Mouse (Mus musculus): ENCODE results near the gene Mpz. TPM values are rescaled to one million over a fixed set of nuclear protein-coding genes. Genes with fewer than 3 reads are reported as not detected.
A peak's percentile ranks its signal among the peaks of the same experiment; 100 is the strongest.

Gene Mpz
- polyA plus RNA-seq, 1 experiment from 2014 or later: 0.57 TPM

- H3K27ac ChIP-seq (ENCODE audit: low read length): no peak overlapping the region
- ATAC-seq (ENCODE audit: low FRiP score, low TSS enrichment): no peak
- no peak overlapping the region for H3K9ac ChIP-seq (replicated peaks; ENCODE audit: low read length)
- no peak overlapping the region for H3K4me2 ChIP-seq (replicated peaks; ENCODE audit: low read depth, low read length)
- no peak overlapping the region for H3K4me3 ChIP-seq (ENCODE audit: low read length)
- H3K27me3 ChIP-seq (ENCODE audit: insufficient read depth, low read length): no peaks in the 10 kb centered on the region
- no peaks in the 10 kb centered on the region for H3K9me3 ChIP-seq (ENCODE audit: low read length)
- no peaks in the 10 kb centered on the region for H3K4me1 ChIP-seq (ENCODE audit: insufficient read depth, low read length)
- H3K36me3 ChIP-seq (ENCODE audit: insufficient read depth, low read length): no peaks in the 10 kb centered on the region
- 72% methylated on average over 5 of the region's 5 CpGs for WGBS
Observed at GRCm38 (mm10) chr1:171179487-171180171, 29.1 kb downstream of the Mpz start.

GRCm38 (mm10) chr1:171183025-171183424 is 32.5 kb downstream of the Mpz start:
- H3K27ac ChIP-seq (ENCODE audit: low read length): no peak overlapping the region
- no peak overlapping the region for H3K9ac ChIP-seq (replicated peaks; ENCODE audit: low read length)
- no peaks in the 10 kb centered on the region for H3K27me3 ChIP-seq (ENCODE audit: insufficient read depth, low read length)
- H3K9me3 ChIP-seq (ENCODE audit: low read length): no peaks in the 10 kb centered on the region
- no peak for ATAC-seq (ENCODE audit: low FRiP score, low TSS enrichment)
- H3K36me3 ChIP-seq (ENCODE audit: insufficient read depth, low read length): no peaks in the 10 kb centered on the region
- H3K4me3 ChIP-seq (ENCODE audit: low read length): no peak overlapping the region
- 85% methylated on average over 3 of the region's 3 CpGs for WGBS
- H3K4me1 ChIP-seq (ENCODE audit: insufficient read depth, low read length): no peaks in the 10 kb centered on the region
- H3K4me2 ChIP-seq (replicated peaks; ENCODE audit: low read depth, low read length): no peak overlapping the region

GRCm38 (mm10) chr1:171183620-171184019 is 33.1 kb downstream of the Mpz start:
- H3K9ac ChIP-seq (replicated peaks; ENCODE audit: low read length): no peak overlapping the region
- 62% methylated on average over 3 of the region's 3 CpGs for WGBS
- H3K36me3 ChIP-seq (ENCODE audit: insufficient read depth, low read length): no peaks in the 10 kb centered on the region
- no peak overlapping the region for H3K4me3 ChIP-seq (ENCODE audit: low read length)
- no peaks in the 10 kb centered on the region for H3K27me3 ChIP-seq (ENCODE audit: insufficient read depth, low read length)
- no peak overlapping the region for H3K4me2 ChIP-seq (replicated peaks; ENCODE audit: low read depth, low read length)
- no peak for ATAC-seq (ENCODE audit: low FRiP score, low TSS enrichment)
- no peaks in the 10 kb centered on the region; the same call in 1 of the 2 replicates for H3K4me1 ChIP-seq (ENCODE audit: insufficient read depth, low read length)
- peak overlapping the region; percentile 31; the same call in 1 of the 2 replicates for H3K27ac ChIP-seq (ENCODE audit: low read length)
- no peaks in the 10 kb centered on the region for H3K9me3 ChIP-seq (ENCODE audit: low read length)

GRCm38 (mm10) chr1:171184314-171184713 is 33.8 kb downstream of the Mpz start:
- Histone ChIP-seq H3K27me3 (ENCODE audit: insufficient read depth, low read length) (no peaks in the 10 kb centered on the region), H3K36me3 (ENCODE audit: insufficient read depth, low read length) (no peaks in the 10 kb centered on the region), H3K27ac (ENCODE audit: low read length) (peak overlapping the region; percentile 27; the same call in 1 of the 2 replicates), H3K4me2 (replicated peaks; ENCODE audit: low read depth, low read length) (no peak overlapping the region), H3K9ac (replicated peaks; ENCODE audit: low read length) (no peak overlapping the region), H3K9me3 (ENCODE audit: low read length) (no peaks in the 10 kb centered on the region), H3K4me1 (ENCODE audit: insufficient read depth, low read length) (peaks cover 6% of the 10 kb centered on the region), H3K4me3 (ENCODE audit: low read length) (no peak overlapping the region)
- no peak for ATAC-seq (ENCODE audit: low FRiP score, low TSS enrichment)
- WGBS: 65% methylated on average over 7 of the region's 7 CpGs

- Histone ChIP-seq H3K27me3 (ENCODE audit: insufficient read depth, low read length) (no peaks in the 10 kb centered on the region), H3K9me3 (ENCODE audit: low read length) (no peaks in the 10 kb centered on the region), H3K36me3 (ENCODE audit: insufficient read depth, low read length) (no peaks in the 10 kb centered on the region), H3K4me2 (replicated peaks; ENCODE audit: low read depth, low read length) (no peak overlapping the region), H3K4me3 (ENCODE audit: low read length) (no peak overlapping the region), H3K27ac (ENCODE audit: low read length) (no peak overlapping the region), H3K4me1 (ENCODE audit: insufficient read depth, low read length) (peaks cover 11% of the 10 kb centered on the region), H3K9ac (replicated peaks; ENCODE audit: low read length) (no peak overlapping the region)
- no peak for ATAC-seq (ENCODE audit: low FRiP score, low TSS enrichment)
- 73% methylated on average over 8 of the region's 8 CpGs for WGBS
Observed at GRCm38 (mm10) chr1:171185655-171186054, 35.1 kb downstream of the Mpz start.

- Histone ChIP-seq H3K4me1 (ENCODE audit: insufficient read depth, low read length) (peaks cover 15% of the 10 kb centered on the region), H3K27ac (ENCODE audit: low read length) (no peak overlapping the region), H3K4me3 (ENCODE audit: low read length) (no peak overlapping the region), H3K9ac (replicated peaks; ENCODE audit: low read length) (no peak overlapping the region), H3K4me2 (replicated peaks; ENCODE audit: low read depth, low read length) (no peak overlapping the region), H3K36me3 (ENCODE audit: insufficient read depth, low read length) (no peaks in the 10 kb centered on the region), H3K9me3 (ENCODE audit: low read length) (no peaks in the 10 kb centered on the region), H3K27me3 (ENCODE audit: insufficient read depth, low read length) (peaks cover 4% of the 10 kb centered on the region; the same call in 1 of the 2 replicates)
- ATAC-seq (ENCODE audit: low FRiP score, low TSS enrichment): no peak
- 54% methylated on average over 13 of the region's 13 CpGs for WGBS
Observed at GRCm38 (mm10) chr1:171187851-171188700, 37.6 kb downstream of the Mpz start.

GRCm38 (mm10) chr1:171189046-171189445 is 38.5 kb downstream of the Mpz start:
- H3K27ac ChIP-seq (ENCODE audit: low read length): peak overlapping the region; percentile 21; the same call in 1 of the 2 replicates
- ATAC-seq (ENCODE audit: low FRiP score, low TSS enrichment): peak; percentile 47

GRCm38 (mm10) chr1:171189476-171190114 is 39.1 kb downstream of the Mpz start:
- Histone ChIP-seq H3K36me3 (ENCODE audit: insufficient read depth, low read length) (no peaks in the 10 kb centered on the region), H3K4me1 (ENCODE audit: insufficient read depth, low read length) (peaks cover 21% of the 10 kb centered on the region), H3K9ac (replicated peaks; ENCODE audit: low read length) (no peak overlapping the region), H3K4me2 (replicated peaks; ENCODE audit: low read depth, low read length) (no peak overlapping the region; the same call in 1 of the 2 replicates), H3K4me3 (ENCODE audit: low read length) (no peak overlapping the region), H3K9me3 (ENCODE audit: low read length) (no peaks in the 10 kb centered on the region), H3K27ac (ENCODE audit: low read length) (peak overlapping the region; percentile 21; the same call in 1 of the 2 replicates), H3K27me3 (ENCODE audit: insufficient read depth, low read length) (peaks cover 14% of the 10 kb centered on the region)
- WGBS: 47% methylated on average over 14 of the region's 14 CpGs
- peak; percentile 13; the same call in 1 of the 2 replicates for ATAC-seq (ENCODE audit: low FRiP score, low TSS enrichment)

More at GRCm38 (mm10) chr1:171189046-171189445, 38.5 kb downstream of the Mpz start:
- no peak overlapping the region for H3K4me3 ChIP-seq (ENCODE audit: low read length)
- H3K27me3 ChIP-seq (ENCODE audit: insufficient read depth, low read length): peaks cover 8% of the 10 kb centered on the region
- H3K9ac ChIP-seq (replicated peaks; ENCODE audit: low read length): no peak overlapping the region
- WGBS: 33% methylated on average over 8 of the region's 8 CpGs
- H3K4me2 ChIP-seq (replicated peaks; ENCODE audit: low read depth, low read length): no peak overlapping the region; the same call in 1 of the 2 replicates
- H3K9me3 ChIP-seq (ENCODE audit: low read length): no peaks in the 10 kb centered on the region
- peaks cover 21% of the 10 kb centered on the region for H3K4me1 ChIP-seq (ENCODE audit: insufficient read depth, low read length)
- no peaks in the 10 kb centered on the region for H3K36me3 ChIP-seq (ENCODE audit: insufficient read depth, low read length)

- Histone ChIP-seq H3K9me3 (ENCODE audit: low read length) (no peaks in the 10 kb centered on the region), H3K9ac (replicated peaks; ENCODE audit: low read length) (no peak overlapping the region), H3K4me2 (replicated peaks; ENCODE audit: low read depth, low read length) (no peak overlapping the region), H3K36me3 (ENCODE audit: insufficient read depth, low read length) (no peaks in the 10 kb centered on the region), H3K4me1 (ENCODE audit: insufficient read depth, low read length) (peaks cover 29% of the 10 kb centered on the region), H3K4me3 (ENCODE audit: low read length) (no peak overlapping the region), H3K27me3 (ENCODE audit: insufficient read depth, low read length) (peaks cover 26% of the 10 kb centered on the region), H3K27ac (ENCODE audit: low read length) (no peak overlapping the region)
- WGBS: 94% methylated on average over 9 of the region's 9 CpGs
- no peak for ATAC-seq (ENCODE audit: low FRiP score, low TSS enrichment)
Observed at GRCm38 (mm10) chr1:171190832-171191231, 40.3 kb downstream of the Mpz start.

Data from kidney, embryonic 16.5 days (tissue).